Mouse (Mus musculus): ENCODE data around the gene Mvp. TPM values are rescaled to one million over a fixed set of nuclear protein-coding genes. Genes with fewer than 3 reads are reported as not detected.

The Mvp gene
- polyA plus RNA-seq, 1 experiment from 2014 or later, result 2.8 TPM

GRCm38 (mm10) chr7:126984667-126985444 lies 29.6 kb downstream of the Mvp start:
- H3K4me2 ChIP-seq, result no peak overlapping the region
- WGBS, result 61% methylated on average over 10 of the region's 10 CpGs
- peaks cover 4% of the 10 kb centered on the region for H3K36me3 ChIP-seq (ENCODE audit: control insufficient read depth, insufficient read depth, low read length)
- no peak overlapping the region for H3K9ac ChIP-seq (ENCODE audit: low read length)
- H3K27me3 ChIP-seq (ENCODE audit: control insufficient read depth, insufficient read depth, low read length), result no peaks in the 10 kb centered on the region
- H3K4me3 ChIP-seq (ENCODE audit: low read depth, low read length), result no peak overlapping the region
- H3K27ac ChIP-seq (ENCODE audit: low read depth, low read length), result no peak overlapping the region
- no peaks in the 10 kb centered on the region for H3K4me1 ChIP-seq (ENCODE audit: control insufficient read depth, insufficient read depth, low read length)
- no peaks in the 10 kb centered on the region for H3K9me3 ChIP-seq (ENCODE audit: control insufficient read depth, low read length)
- ATAC-seq (ENCODE audit: low FRiP score), result no peak
- DNase-seq (ENCODE audit: low spot score, missing footprints), result no peak

- Histone ChIP-seq H3K9me3 (ENCODE audit: control insufficient read depth, low read length) (no peaks in the 10 kb centered on the region), H3K9ac (ENCODE audit: low read length) (no peak overlapping the region), H3K4me1 (ENCODE audit: control insufficient read depth, insufficient read depth, low read length) (no peaks in the 10 kb centered on the region), H3K36me3 (ENCODE audit: control insufficient read depth, insufficient read depth, low read length) (peaks cover 11% of the 10 kb centered on the region), H3K4me3 (ENCODE audit: low read depth, low read length) (no peak overlapping the region), H3K27ac (ENCODE audit: low read depth, low read length) (no peak overlapping the region), H3K4me2 (no peak overlapping the region), H3K27me3 (ENCODE audit: control insufficient read depth, insufficient read depth, low read length) (no peaks in the 10 kb centered on the region)
- WGBS, result 85% methylated on average over 7 of the region's 7 CpGs
- no peak for ATAC-seq (ENCODE audit: low FRiP score)
- DNase-seq (ENCODE audit: low spot score, missing footprints), result no peak
These were observed 31.3 kb downstream of the Mvp start for GRCm38 (mm10) chr7:126983113-126983512.

GRCm38 (mm10) chr7:126982054-126982453 lies 32.4 kb downstream of the Mvp start:
- ATAC-seq (ENCODE audit: low FRiP score) (no peak), DNase-seq (ENCODE audit: low spot score, missing footprints) (no peak)
- Histone ChIP-seq H3K4me3 (ENCODE audit: low read depth, low read length) (no peak overlapping the region), H3K4me1 (ENCODE audit: control insufficient read depth, insufficient read depth, low read length) (peaks cover 2% of the 10 kb centered on the region), H3K9ac (ENCODE audit: low read length) (no peak overlapping the region), H3K36me3 (ENCODE audit: control insufficient read depth, insufficient read depth, low read length) (peaks cover 11% of the 10 kb centered on the region), H3K9me3 (ENCODE audit: control insufficient read depth, low read length) (no peaks in the 10 kb centered on the region), H3K27me3 (ENCODE audit: control insufficient read depth, insufficient read depth, low read length) (no peaks in the 10 kb centered on the region), H3K4me2 (no peak overlapping the region), H3K27ac (ENCODE audit: low read depth, low read length) (no peak overlapping the region)
- 87% methylated on average over 4 of the region's 4 CpGs for WGBS

GRCm38 (mm10) chr7:126981601-126982000 lies 32.8 kb downstream of the Mvp start:
- WGBS, result 82% methylated on average over 2 of the region's 2 CpGs
- ATAC-seq (ENCODE audit: low FRiP score), result no peak
- H3K27ac ChIP-seq (ENCODE audit: low read depth, low read length), result no peak overlapping the region

GRCm38 (mm10) chr7:126978841-126979240 lies 35.6 kb downstream of the Mvp start:
- Histone ChIP-seq H3K9ac (ENCODE audit: low read length) (no peak overlapping the region), H3K27ac (ENCODE audit: low read depth, low read length) (no peak overlapping the region), H3K4me1 (ENCODE audit: control insufficient read depth, insufficient read depth, low read length) (peaks cover 8% of the 10 kb centered on the region), H3K36me3 (ENCODE audit: control insufficient read depth, insufficient read depth, low read length) (peaks cover 11% of the 10 kb centered on the region), H3K4me2 (no peak overlapping the region), H3K27me3 (ENCODE audit: control insufficient read depth, insufficient read depth, low read length) (no peaks in the 10 kb centered on the region), H3K4me3 (ENCODE audit: low read depth, low read length) (no peak overlapping the region), H3K9me3 (ENCODE audit: control insufficient read depth, low read length) (no peaks in the 10 kb centered on the region)
- DNase-seq (ENCODE audit: low spot score, missing footprints) (no peak), ATAC-seq (ENCODE audit: low FRiP score) (no peak)
- 95% methylated on average over 6 of the region's 6 CpGs for WGBS

More at GRCm38 (mm10) chr7:126981601-126982000, 32.8 kb downstream of the Mvp start:
- Histone ChIP-seq H3K27me3 (ENCODE audit: control insufficient read depth, insufficient read depth, low read length) (no peaks in the 10 kb centered on the region), H3K36me3 (ENCODE audit: control insufficient read depth, insufficient read depth, low read length) (peaks cover 11% of the 10 kb centered on the region), H3K9me3 (ENCODE audit: control insufficient read depth, low read length) (no peaks in the 10 kb centered on the region), H3K9ac (ENCODE audit: low read length) (no peak overlapping the region), H3K4me2 (no peak overlapping the region), H3K4me3 (ENCODE audit: low read depth, low read length) (no peak overlapping the region), H3K4me1 (ENCODE audit: control insufficient read depth, insufficient read depth, low read length) (peaks cover 4% of the 10 kb centered on the region)
- no peak for DNase-seq (ENCODE audit: low spot score, missing footprints)

- 31% methylated on average over 14 of the region's 14 CpGs for WGBS
- H3K4me1 ChIP-seq (ENCODE audit: control insufficient read depth, insufficient read depth, low read length), result peaks cover 8% of the 10 kb centered on the region
- H3K36me3 ChIP-seq (ENCODE audit: control insufficient read depth, insufficient read depth, low read length), result peaks cover 11% of the 10 kb centered on the region
- H3K4me3 ChIP-seq (ENCODE audit: low read depth, low read length), result peak overlapping the region; percentile 76
- H3K9me3 ChIP-seq (ENCODE audit: control insufficient read depth, low read length), result no peaks in the 10 kb centered on the region
- H3K27me3 ChIP-seq (ENCODE audit: control insufficient read depth, insufficient read depth, low read length), result no peaks in the 10 kb centered on the region
- DNase-seq (ENCODE audit: low spot score, missing footprints) (no peak), ATAC-seq (ENCODE audit: low FRiP score) (peak; percentile 3; the same call in 1 of the 2 replicates)
- H3K4me2 ChIP-seq, result peak overlapping the region; percentile 85
- H3K27ac ChIP-seq (ENCODE audit: low read depth, low read length), result no peak overlapping the region; the same call in 1 of the 2 replicates
- H3K9ac ChIP-seq (ENCODE audit: low read length), result peak overlapping the region; percentile 89
These were observed 37.5 kb downstream of the Mvp start for GRCm38 (mm10) chr7:126976878-126977459.

- Histone ChIP-seq H3K4me1 (ENCODE audit: control insufficient read depth, insufficient read depth, low read length) (peaks cover 8% of the 10 kb centered on the region), H3K4me2 (peak within 1 kb of the TSS; percentile 85), H3K9ac (ENCODE audit: low read length) (peak within 1 kb of the TSS; percentile 89), H3K36me3 (ENCODE audit: control insufficient read depth, insufficient read depth, low read length) (peaks cover 11% of the 10 kb centered on the region), H3K9me3 (ENCODE audit: control insufficient read depth, low read length) (no peaks in the 10 kb centered on the region), H3K4me3 (ENCODE audit: low read depth, low read length) (peak within 1 kb of the TSS; percentile 76), H3K27ac (ENCODE audit: low read depth, low read length) (peak within 1 kb of the TSS; percentile 93), H3K27me3 (ENCODE audit: control insufficient read depth, insufficient read depth, low read length) (no peaks in the 10 kb centered on the region)
- DNase-seq (ENCODE audit: low spot score, missing footprints), result peak; percentile 100
- peak; percentile 96 for ATAC-seq (ENCODE audit: low FRiP score)
- WGBS, result under 1% methylated on average over 55 of the region's 55 CpGs
These were observed 38.2 kb downstream of the Mvp start, which contains the start of gene Cdiptos for GRCm38 (mm10) chr7:126975950-126976866. TSS of gene Cdiptos (minus strand) at chr7:126976098.

- Histone ChIP-seq H3K4me3 (ENCODE audit: low read depth, low read length) (peak within 1 kb of the TSS; percentile 76), H3K9me3 (ENCODE audit: control insufficient read depth, low read length) (no peaks in the 10 kb centered on the region), H3K4me1 (ENCODE audit: control insufficient read depth, insufficient read depth, low read length) (peaks cover 8% of the 10 kb centered on the region), H3K27ac (ENCODE audit: low read depth, low read length) (peak within 1 kb of the TSS; percentile 93), H3K27me3 (ENCODE audit: control insufficient read depth, insufficient read depth, low read length) (no peaks in the 10 kb centered on the region), H3K9ac (ENCODE audit: low read length) (peak within 1 kb of the TSS; percentile 89), H3K4me2 (peak within 1 kb of the TSS; percentile 85), H3K36me3 (ENCODE audit: control insufficient read depth, insufficient read depth, low read length) (peaks cover 11% of the 10 kb centered on the region)
- WGBS, result 9% methylated on average over 1 of the region's 1 CpGs
- no peak for DNase-seq (ENCODE audit: low spot score, missing footprints)
- ATAC-seq (ENCODE audit: low FRiP score), result no peak
These were observed 38.7 kb downstream of the Mvp start, which contains the start of gene Cdipt for GRCm38 (mm10) chr7:126975893-126975949. TSS of gene Cdipt (plus strand) at chr7:126975914.

GRCm38 (mm10) chr7:126975493-126975892 lies 38.9 kb downstream of the Mvp start:
- Histone ChIP-seq H3K27me3 (ENCODE audit: control insufficient read depth, insufficient read depth, low read length) (no peaks in the 10 kb centered on the region), H3K9ac (ENCODE audit: low read length) (peak overlapping the region; percentile 16; the same call in 1 of the 2 replicates), H3K27ac (ENCODE audit: low read depth, low read length) (no peak overlapping the region), H3K9me3 (ENCODE audit: control insufficient read depth, low read length) (no peaks in the 10 kb centered on the region), H3K4me2 (peak overlapping the region; percentile 30; the same call in 1 of the 2 replicates), H3K36me3 (ENCODE audit: control insufficient read depth, insufficient read depth, low read length) (peaks cover 11% of the 10 kb centered on the region), H3K4me3 (ENCODE audit: low read depth, low read length) (peak overlapping the region; percentile 76), H3K4me1 (ENCODE audit: control insufficient read depth, insufficient read depth, low read length) (peaks cover 8% of the 10 kb centered on the region)
- 12% methylated on average over 8 of the region's 8 CpGs for WGBS
- ATAC-seq (ENCODE audit: low FRiP score) (no peak), DNase-seq (ENCODE audit: low spot score, missing footprints) (peak; percentile 86)
